Mouse (Mus musculus) heart, embryonic 15.5 days (tissue): ENCODE measurements around the gene Gm45194. TPM values are rescaled to one million over a fixed set of nuclear protein-coding genes. Genes with fewer than 3 reads are reported as not detected.

Experiments
- ATAC-seq: fragments of 200-750 bp; cut with Nextera tagmentation; replicated peaks from 2 replicates; pipeline ENCODE4 v1.8.0; 2017; ENCODE audit warnings: low read depth, moderate TSS enrichment; ENCODE audit not compliant: insufficient number of reproducible peaks, insufficient read depth, low FRiP score
- H3K27ac ChIP-seq: fragments of 300-500 bp; sonication (generic); 2 replicates; pipeline ENCODE4 v1.5.1; 2015; ENCODE audit warnings: mild to moderate bottlenecking, inconsistent platforms
- H3K27me3 ChIP-seq: fragments of 300-500 bp; sonication (generic); 2 replicates; pipeline ENCODE4 v1.6.1; 2015; ENCODE audit warnings: inconsistent platforms
- H3K36me3 ChIP-seq: fragments of 300-500 bp; sonication (generic); 2 replicates; pipeline ENCODE4 v1.6.1; 2015; ENCODE audit warnings: mild to moderate bottlenecking, inconsistent platforms
- H3K4me1 ChIP-seq: fragments of 300-500 bp; sonication (generic); replicated peaks from 2 replicates; pipeline ENCODE4 v1.6.1; 2015; ENCODE audit warnings: inconsistent platforms
- H3K4me2 ChIP-seq: fragments of 300-500 bp; sonication (generic); 2 replicates; pipeline ENCODE4 v1.6.1; 2015; ENCODE audit warnings: inconsistent platforms, mild to moderate bottlenecking, moderate library complexity
- H3K4me3 ChIP-seq: fragments of 300-500 bp; sonication (generic); 2 replicates; pipeline ENCODE4 v1.5.1; 2015; ENCODE audit warnings: mild to moderate bottlenecking, inconsistent platforms
- H3K9ac ChIP-seq: fragments of 300-500 bp; sonication (generic); 2 replicates; pipeline ENCODE4 v1.6.1; 2015; ENCODE audit warnings: mild to moderate bottlenecking, inconsistent platforms
- H3K9me3 ChIP-seq: fragments of 300-500 bp; sonication (generic); replicated peaks from 2 replicates; pipeline ENCODE4 v1.6.1; 2016; ENCODE audit warnings: inconsistent platforms
- WGBS: fragments of 180-500 bp; shearing (Covaris S2); methylation state at CpG from one replicate; pipeline ENCODE4 v1.1.7; 2015; ENCODE audit warnings: mixed read lengths; 5-methylcytosine and 5-hydroxymethylcytosine counted together
- polyA plus RNA-seq: library from polyadenylated mRNA; unstranded; fragments of >200 nt; fragmentation: Nextera tagmentation; extraction: Ambion mirVana; gene quantifications from 2 replicates; pipeline ENCODE4 v1.2.1, GENCODE M21; 2015

Gene Gm45194
- not detected in 2 replicates for polyA plus RNA-seq

- Histone ChIP-seq H3K4me3 (no peak within 1 kb of the TSS), H3K9ac (no peak within 1 kb of the TSS), H3K4me1 (no peaks in the 10 kb centered on the region; the same call in 1 of the 2 replicates), H3K27ac (no peak within 1 kb of the TSS), H3K27me3 (peaks cover 10% of the 10 kb centered on the region; the same call in 1 of the 2 replicates), H3K4me2 (no peak within 1 kb of the TSS), H3K9me3 (no peaks in the 10 kb centered on the region), H3K36me3 (no peaks in the 10 kb centered on the region)
- WGBS = 19% methylated on average over 2 of the region's 2 CpGs
- no peak for ATAC-seq
These were observed at the start of gene Gm45194 for GRCm38 (mm10) chrX:111891089-111891488. Gene Gm45194, plus strand, starts transcription at chrX:111891389.

GRCm38 (mm10) chrX:111855878-111856277 is 35.3 kb upstream of the Gm45194 start:
- Histone ChIP-seq H3K9ac (no peak overlapping the region), H3K36me3 (no peaks in the 10 kb centered on the region), H3K9me3 (no peaks in the 10 kb centered on the region), H3K27me3 (no peaks in the 10 kb centered on the region), H3K4me2 (no peak overlapping the region), H3K27ac (no peak overlapping the region), H3K4me1 (no peaks in the 10 kb centered on the region), H3K4me3 (no peak overlapping the region)
- 67% methylated on average over 3 of the region's 3 CpGs for WGBS
- no peak for ATAC-seq

- no peak overlapping the region for H3K4me2 ChIP-seq
- 74% methylated on average over 5 of the region's 5 CpGs for WGBS
- ATAC-seq = no peak
- H3K27me3 ChIP-seq = no peaks in the 10 kb centered on the region
- H3K9me3 ChIP-seq = no peaks in the 10 kb centered on the region
- H3K36me3 ChIP-seq = no peaks in the 10 kb centered on the region
- no peaks in the 10 kb centered on the region for H3K4me1 ChIP-seq
- H3K27ac ChIP-seq = no peak overlapping the region
- no peak overlapping the region for H3K4me3 ChIP-seq
- H3K9ac ChIP-seq = no peak overlapping the region
These were observed 9.9 kb upstream of the Gm45194 start for GRCm38 (mm10) chrX:111881251-111881650.

GRCm38 (mm10) chrX:111894321-111895050 is 3.3 kb downstream of the Gm45194 start:
- 20% methylated on average over 71 of the region's 71 CpGs for WGBS
- Histone ChIP-seq H3K4me3 (peak overlapping the region; percentile 48), H3K4me2 (peak overlapping the region; percentile 79), H3K27me3 (peaks cover 10% of the 10 kb centered on the region; the same call in 1 of the 2 replicates), H3K27ac (no peak overlapping the region), H3K9me3 (no peaks in the 10 kb centered on the region), H3K4me1 (no peaks in the 10 kb centered on the region; the same call in 1 of the 2 replicates), H3K36me3 (no peaks in the 10 kb centered on the region), H3K9ac (no peak overlapping the region)
- no peak; the same call in 1 of the 2 replicates for ATAC-seq

- Histone ChIP-seq H3K27me3 (peaks cover 10% of the 10 kb centered on the region; the same call in 1 of the 2 replicates), H3K9ac (no peak overlapping the region), H3K36me3 (no peaks in the 10 kb centered on the region), H3K9me3 (no peaks in the 10 kb centered on the region), H3K4me3 (peak overlapping the region; percentile 48), H3K27ac (no peak overlapping the region), H3K4me2 (peak overlapping the region; percentile 79), H3K4me1 (no peaks in the 10 kb centered on the region; the same call in 1 of the 2 replicates)
- ATAC-seq = 0 out of 2 replicates have a peak, but pooled peaks have one; percentile 31
- 15% methylated on average over 41 of the region's 70 CpGs for WGBS
These were observed 4.0 kb downstream of the Gm45194 start for GRCm38 (mm10) chrX:111895084-111895779.

- ATAC-seq = no peak
- Histone ChIP-seq H3K27ac (no peak overlapping the region), H3K4me2 (no peak overlapping the region), H3K4me3 (no peak overlapping the region), H3K9me3 (no peaks in the 10 kb centered on the region), H3K4me1 (no peaks in the 10 kb centered on the region), H3K36me3 (no peaks in the 10 kb centered on the region), H3K27me3 (no peaks in the 10 kb centered on the region), H3K9ac (no peak overlapping the region)
These were observed 26.2 kb downstream of the Gm45194 start for GRCm38 (mm10) chrX:111917422-111917821.

- H3K9me3 ChIP-seq = no peaks in the 10 kb centered on the region
- H3K36me3 ChIP-seq = no peaks in the 10 kb centered on the region
- WGBS = 44% methylated on average over 4 of the region's 4 CpGs
- H3K27ac ChIP-seq = no peak overlapping the region
- H3K4me3 ChIP-seq = no peak overlapping the region
- H3K9ac ChIP-seq = no peak overlapping the region
- no peaks in the 10 kb centered on the region for H3K4me1 ChIP-seq
- no peak overlapping the region for H3K4me2 ChIP-seq
- no peaks in the 10 kb centered on the region for H3K27me3 ChIP-seq
- no peak for ATAC-seq
These were observed 69.7 kb downstream of the Gm45194 start for GRCm38 (mm10) chrX:111960909-111961308.

- H3K27me3 ChIP-seq = no peaks in the 10 kb centered on the region
- ATAC-seq = no peak
- H3K27ac ChIP-seq = no peak overlapping the region
These were observed 108.5 kb downstream of the Gm45194 start for GRCm38 (mm10) chrX:111999661-112000060.

GRCm38 (mm10) chrX:112010707-112011106 is 119.5 kb downstream of the Gm45194 start, which contains the start of gene Tex16:
Gene Tex16, plus strand, starts transcription at chrX:112011007.
- Histone ChIP-seq H3K27ac (no peak within 1 kb of the TSS), H3K9me3 (no peaks in the 10 kb centered on the region), H3K27me3 (no peaks in the 10 kb centered on the region), H3K36me3 (no peaks in the 10 kb centered on the region), H3K4me2 (no peak within 1 kb of the TSS), H3K4me1 (no peaks in the 10 kb centered on the region), H3K4me3 (no peak within 1 kb of the TSS), H3K9ac (no peak within 1 kb of the TSS)
- no peak for ATAC-seq

More at GRCm38 (mm10) chrX:111999661-112000060, 108.5 kb downstream of the Gm45194 start:
- Histone ChIP-seq H3K4me2 (no peak overlapping the region), H3K9ac (no peak overlapping the region), H3K9me3 (no peaks in the 10 kb centered on the region), H3K4me3 (no peak overlapping the region), H3K36me3 (no peaks in the 10 kb centered on the region), H3K4me1 (no peaks in the 10 kb centered on the region)
- WGBS = 26% methylated on average over 1 of the region's 1 CpGs

- 78% methylated on average over 3 of the region's 3 CpGs for WGBS
These were observed 347.6 kb downstream of the Gm45194 start, which contains the start of gene 4933403O08Rik for GRCm38 (mm10) chrX:112238749-112239148. Gene 4933403O08Rik, plus strand, starts transcription at chrX:112239049.

GRCm38 (mm10) chrX:112242916-112243315 is 351.7 kb downstream of the Gm45194 start:
- no peak overlapping the region for H3K9ac ChIP-seq
- no peaks in the 10 kb centered on the region for H3K27me3 ChIP-seq
- no peaks in the 10 kb centered on the region for H3K9me3 ChIP-seq
- no peaks in the 10 kb centered on the region for H3K36me3 ChIP-seq
- no peaks in the 10 kb centered on the region for H3K4me1 ChIP-seq
- no peak for ATAC-seq
- WGBS = 72% methylated on average over 1 of the region's 1 CpGs
- no peak overlapping the region for H3K27ac ChIP-seq
- H3K4me2 ChIP-seq = no peak overlapping the region
- H3K4me3 ChIP-seq = no peak overlapping the region

More at GRCm38 (mm10) chrX:112238749-112239148, 347.6 kb downstream of the Gm45194 start, which contains the start of gene 4933403O08Rik:
- H3K27ac ChIP-seq = no peak within 1 kb of the TSS
- H3K4me3 ChIP-seq = no peak within 1 kb of the TSS
- H3K4me1 ChIP-seq = no peaks in the 10 kb centered on the region
- no peaks in the 10 kb centered on the region for H3K27me3 ChIP-seq
- H3K36me3 ChIP-seq = no peaks in the 10 kb centered on the region
- no peak for ATAC-seq
- no peak within 1 kb of the TSS for H3K9ac ChIP-seq
- H3K9me3 ChIP-seq = no peaks in the 10 kb centered on the region
- no peak within 1 kb of the TSS for H3K4me2 ChIP-seq
